Mouse (Mus musculus) hematopoietic stem cell, adult 5-6 weeks (primary cell): Measurements from ENCODE around the gene Card14. TPM values are rescaled to one million over a fixed set of nuclear protein-coding genes. Genes with fewer than 3 reads are reported as not detected.
"Not testable (repeated sequence)": the region's sequence is repeated elsewhere in the genome, so short reads cannot be mapped to it uniquely, and the experiment has no call there.

Source experiments
- ATAC-seq, 2 experiments: fragments of 125-278 bp in 1 of 2; replicated peaks in 1 of 2; 2 replicates each; pipeline ENCODE4 v1.8.0; 2016 to 2017; ENCODE audit warnings: inconsistent platforms in 2 of 2, mild to moderate bottlenecking in 2 of 2, moderate number of reproducible peaks in 2 of 2, low read depth in 1 of 2, moderate TSS enrichment in 1 of 2; ENCODE audit not compliant: low FRiP score in 2 of 2, poor library complexity in 2 of 2, severe bottlenecking in 2 of 2, insufficient read depth in 1 of 2, low TSS enrichment in 1 of 2
- total RNA-seq: library from RNA; stranded (forward); fragments of 172-1452, 232-1000 nt; gene quantifications from 2 replicates; pipeline ENCODE4 v1.2.3, GENCODE M21; 2017

Gene Card14
- total RNA-seq, 1 experiment from 2014 or later, result not detected

- ATAC-seq, result peak; percentile 81 to 84
These were observed 77.3 kb downstream of the Card14 start for GRCm38 (mm10) chr11:119384904-119385303.

GRCm38 (mm10) chr11:119386306-119386705 is 78.7 kb downstream of the Card14 start:
- no peak for ATAC-seq

- not testable (repeated sequence) for ATAC-seq
These were observed 79.7 kb downstream of the Card14 start for GRCm38 (mm10) chr11:119387273-119387672.

- ATAC-seq, result 0 out of 4 replicates have a peak, but pooled peaks of 1 of the 2 experiments have one; percentile 8
These were observed 82.3 kb downstream of the Card14 start for GRCm38 (mm10) chr11:119389851-119390270.

GRCm38 (mm10) chr11:119390271-119391231 is 83.0 kb downstream of the Card14 start:
- ATAC-seq, result peak; percentile 33 to 39; a peak in 3 of 4 replicates

- peak in 1 of 2 experiments; percentile 25; a peak in 1 of 4 replicates for ATAC-seq
These were observed 83.9 kb downstream of the Card14 start for GRCm38 (mm10) chr11:119391386-119392000.

GRCm38 (mm10) chr11:119392001-119392614 is 84.5 kb downstream of the Card14 start:
- peak; percentile 62 to 67 for ATAC-seq

- ATAC-seq, result peak; percentile 34 to 35; a peak in 3 of 4 replicates
These were observed 85.4 kb downstream of the Card14 start, which contains the start of gene Rnf213 for GRCm38 (mm10) chr11:119392800-119393482. TSS of gene Rnf213 (plus strand) at chr11:119393100.

- ATAC-seq, result no peak
These were observed 85.9 kb downstream of the Card14 start for GRCm38 (mm10) chr11:119393483-119393804.

- no peak for ATAC-seq
These were observed 86.6 kb downstream of the Card14 start for GRCm38 (mm10) chr11:119394210-119394609.

Other genes with a start within 250 kb of the Card14 start
- 15.7 and 19.7 TPM in 2 replicates for gene Cbx4, start 221.5 kb upstream of the Card14 start, total RNA-seq
- gene Tbc1d16, start 79.3 kb upstream of the Card14 start, total RNA-seq, result 5.5 TPM in 2 replicates
- gene Ccdc40, start 79.2 kb upstream of the Card14 start, total RNA-seq, result 16.1 and 17.6 TPM in 2 replicates
- gene Gaa, start 39.9 kb upstream of the Card14 start, total RNA-seq, result 24.5 and 39.6 TPM in 2 replicates
- 163 and 189 TPM in 2 replicates for gene Eif4a3, start 7.7 kb upstream of the Card14 start, total RNA-seq
- gene Sgsh, start 47.8 kb downstream of the Card14 start, total RNA-seq, result 17.1 and 21.2 TPM in 2 replicates
- gene Slc26a11, start 47.8 kb downstream of the Card14 start, total RNA-seq, result 7.7 and 7.9 TPM in 2 replicates
- gene Rnf213, start 85.3 kb downstream of the Card14 start, total RNA-seq, result 105 and 116 TPM in 2 replicates
- gene Endov, start 183.6 kb downstream of the Card14 start, total RNA-seq, result 11.3 and 25.1 TPM in 2 replicates
- 0.10 TPM in 1 of 2 replicates, not detected in the other for gene Nptx1, start 240.0 kb downstream of the Card14 start, total RNA-seq